Mouse (Mus musculus): ENCODE data around the gene Xxylt1.

DNA sequence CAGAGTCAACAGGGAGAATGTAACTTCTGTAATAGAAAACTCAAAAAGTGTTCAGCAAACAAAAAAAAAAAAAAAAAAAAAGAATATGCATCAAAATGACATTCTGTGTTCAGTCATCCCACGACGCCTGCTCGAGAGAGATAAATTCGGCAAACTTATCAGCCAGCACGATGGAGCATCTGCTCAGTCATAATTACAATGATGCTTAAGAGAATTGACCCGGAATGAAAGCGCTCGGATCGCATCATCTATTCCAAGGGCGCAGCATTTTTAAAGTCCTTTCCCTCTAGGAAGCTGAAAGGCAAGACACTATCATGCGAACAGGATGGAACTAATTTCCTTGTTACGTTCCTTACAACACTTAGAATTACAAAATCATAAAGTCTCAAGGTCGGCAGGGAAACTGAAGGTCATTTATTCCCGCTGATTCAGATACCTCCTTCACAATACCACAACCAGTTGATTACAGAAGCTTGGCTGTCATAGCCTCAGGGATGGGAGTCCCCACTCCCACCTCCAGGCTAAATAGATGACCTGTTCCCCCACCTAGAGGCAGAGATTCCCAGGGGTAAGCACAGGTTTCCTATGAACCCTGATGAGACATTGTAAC lies 165.5 kb downstream of the Xxylt1 start:
- TF ChIP-seq CTCF (IDR thresholded peaks at IDR 0.05) (no peak), POLR2A (IDR thresholded peaks at IDR 0.05; ENCODE audit: insufficient read depth, low read depth, low read length) (no peak)

All from heart, adult 2 months (tissue).